Comparison of ENCODE assay signal across 13 mouse cellular contexts in genomic region chr11:114500416-114500815, GRCm38 (mm10).
A peak's percentile ranks its signal among the peaks of the same experiment; 100 is the strongest.
DNase-seq lines count a peak whose midpoint lies in the region.
"Had no signal": no experiment of that assay in that cellular context is flagged by ENCODE, and none has a peak within 500 bp of the region (broad histone marks: within the 10 kb centered on the region; RNA-seq: fewer than 3 reads in every experiment).

No protein-coding gene starts in this region.

- peak; percentile 52 for DNase-seq in cerebellum, adult 11-12 months
- DNase-seq in cerebellum, adult 11 months = no peak
- peak; percentile 60 for DNase-seq in cerebellum, adult 9-11 months
- DNase-seq in cerebellum, postnatal 14 days = no peak
- peak; percentile 49 for DNase-seq in heart, adult 11 months
- DNase-seq in heart, postnatal 4 days = no peak
- DNase-seq: adrenal gland, adult 8-10 months; adrenal gland, postnatal 25 days; cerebellum, adult 8-10 months; gastrocnemius, postnatal 10 days; gastrocnemius, postnatal 36 days; kidney, adult 11 months; kidney, adult 8-10 months had no signal

Comparison
In these comparisons a context has a peak if more than half of its experiments do, and no peak if none do; other contexts are left out.
1. DNase-seq: peak in cerebellum, adult 11-12 months (single experiment), cerebellum, adult 9-11 months (single experiment) and heart, adult 11 months (single experiment); none in cerebellum, adult 11 months (single experiment), cerebellum, postnatal 14 days (0 of 2) and heart, postnatal 4 days (single experiment).